Mouse (Mus musculus) inflammation-experienced regulatory T-cells, adult 6 months (primary cell): ENCODE results near the gene Galk1. TPM values are rescaled to one million over a fixed set of nuclear protein-coding genes. Genes with fewer than 3 reads are reported as not detected.

Experiments
- ATAC-seq: one replicate; pipeline ENCODE4 v1.8.0; 2017
- polyA plus RNA-seq, 3 experiments: library from polyadenylated mRNA; unstranded; fragments of 100-300 nt; shearing (Covaris generic); gene quantifications; one replicate each; pipeline ENCODE4 v1.2.1; 2017

The Galk1 gene
- polyA plus RNA-seq, 3 experiments from 2014 or later = 14.4 to 20.1 (median 15.9) TPM

GRCm38 (mm10) chr11:115971016-115971415 lies 41.5 kb downstream of the Galk1 start:
- ATAC-seq = no peak

- ATAC-seq = no peak
Measured at GRCm38 (mm10) chr11:115970006-115970673, 42.4 kb downstream of the Galk1 start.

GRCm38 (mm10) chr11:115968731-115969405 lies 43.7 kb downstream of the Galk1 start:
- ATAC-seq = no peak

- ATAC-seq = no peak
Measured at GRCm38 (mm10) chr11:115964977-115965604, 47.4 kb downstream of the Galk1 start.

GRCm38 (mm10) chr11:115962651-115963412 lies 49.7 kb downstream of the Galk1 start:
- no peak for ATAC-seq

- no peak for ATAC-seq
Measured at GRCm38 (mm10) chr11:115959018-115959417, 53.5 kb downstream of the Galk1 start.

Other genes starting within 250 kb of the Galk1 start
- 10 to 100 TPM; 10.6 to 12.7 (median 11.5) TPM for gene Tmem94, start 247.3 kb downstream of the Galk1 start, polyA plus RNA-seq
- gene Caskin2, start 199.1 kb downstream of the Galk1 start, polyA plus RNA-seq = 1 to 10 TPM in 1 of 3 experiments, under 1 TPM in 2; 0.58 to 1.2 (median 0.87) TPM
- gene Tsen54, start 198.0 kb downstream of the Galk1 start, polyA plus RNA-seq = 10 to 100 TPM in 2 of 3 experiments, 1 to 10 TPM in 1; 9.8 to 13.2 (median 10.8) TPM
- gene Llgl2, start 188.7 kb downstream of the Galk1 start, polyA plus RNA-seq = 1 to 10 TPM; 7.0 to 9.7 (median 9.6) TPM
- not detected for gene Myo15b, start 154.3 kb downstream of the Galk1 start, polyA plus RNA-seq
- 1 to 10 TPM in 2 of 3 experiments, under 1 TPM in 1; 0.40 to 1.4 (median 1.1) TPM for gene Smim5, start 112.8 kb downstream of the Galk1 start, polyA plus RNA-seq
- gene Smim6, start 100.7 kb downstream of the Galk1 start, polyA plus RNA-seq = 1 to 10 TPM; 2.7 to 5.1 (median 4.3) TPM
- gene Sap30bp, start 79.4 kb downstream of the Galk1 start, polyA plus RNA-seq = 10 to 100 TPM; 35.6 to 55.2 (median 39.2) TPM
- gene Recql5, start 79.2 kb downstream of the Galk1 start, polyA plus RNA-seq = 10 to 100 TPM; 18.2 to 30.3 (median 23.7) TPM
- gene Itgb4, start 38.0 kb downstream of the Galk1 start, polyA plus RNA-seq = not detected
- 1,000 to 10,000 TPM; 1,545 to 2,086 (median 2,075) TPM for gene H3f3b, start 15.2 kb upstream of the Galk1 start, polyA plus RNA-seq
- 10 to 100 TPM; 10.1 to 14.6 (median 12.7) TPM for gene Unk, start 17.6 kb upstream of the Galk1 start, polyA plus RNA-seq
- gene Unc13d, start 65.2 kb upstream of the Galk1 start, polyA plus RNA-seq = 100 to 1,000 TPM in 1 of 3 experiments, 10 to 100 TPM in 2; 80.1 to 128 (median 81.9) TPM
- 100 to 1,000 TPM; 153 to 156 (median 154) TPM for gene Wbp2, start 74.3 kb upstream of the Galk1 start, polyA plus RNA-seq
- under 1 TPM in 1 of 3 experiments, not detected in 2; 0.39 TPM for gene Trim47, start 114.5 kb upstream of the Galk1 start, polyA plus RNA-seq
- gene Trim65, start 118.4 kb upstream of the Galk1 start, polyA plus RNA-seq = 10 to 100 TPM in 2 of 3 experiments, 1 to 10 TPM in 1; 9.5 to 13.3 (median 11.4) TPM
- 10 to 100 TPM; 14.3 to 30.6 (median 28.0) TPM for gene Mrpl38, start 126.1 kb upstream of the Galk1 start, polyA plus RNA-seq
- gene Fbf1, start 155.4 kb upstream of the Galk1 start, polyA plus RNA-seq = 1 to 10 TPM; 3.2 to 3.5 (median 3.3) TPM
- 10 to 100 TPM; 49.0 to 66.5 (median 54.4) TPM for gene Ten1, start 186.1 kb upstream of the Galk1 start, polyA plus RNA-seq
- 10 to 100 TPM; 10.3 to 14.2 (median 13.6) TPM for gene Acox1, start 186.3 kb upstream of the Galk1 start, polyA plus RNA-seq
- gene Evpl, start 225.4 kb upstream of the Galk1 start, polyA plus RNA-seq = not detected